Mouse (Mus musculus): Measurements from ENCODE around the gene Bbs5.

The Bbs5 gene

DNA sequence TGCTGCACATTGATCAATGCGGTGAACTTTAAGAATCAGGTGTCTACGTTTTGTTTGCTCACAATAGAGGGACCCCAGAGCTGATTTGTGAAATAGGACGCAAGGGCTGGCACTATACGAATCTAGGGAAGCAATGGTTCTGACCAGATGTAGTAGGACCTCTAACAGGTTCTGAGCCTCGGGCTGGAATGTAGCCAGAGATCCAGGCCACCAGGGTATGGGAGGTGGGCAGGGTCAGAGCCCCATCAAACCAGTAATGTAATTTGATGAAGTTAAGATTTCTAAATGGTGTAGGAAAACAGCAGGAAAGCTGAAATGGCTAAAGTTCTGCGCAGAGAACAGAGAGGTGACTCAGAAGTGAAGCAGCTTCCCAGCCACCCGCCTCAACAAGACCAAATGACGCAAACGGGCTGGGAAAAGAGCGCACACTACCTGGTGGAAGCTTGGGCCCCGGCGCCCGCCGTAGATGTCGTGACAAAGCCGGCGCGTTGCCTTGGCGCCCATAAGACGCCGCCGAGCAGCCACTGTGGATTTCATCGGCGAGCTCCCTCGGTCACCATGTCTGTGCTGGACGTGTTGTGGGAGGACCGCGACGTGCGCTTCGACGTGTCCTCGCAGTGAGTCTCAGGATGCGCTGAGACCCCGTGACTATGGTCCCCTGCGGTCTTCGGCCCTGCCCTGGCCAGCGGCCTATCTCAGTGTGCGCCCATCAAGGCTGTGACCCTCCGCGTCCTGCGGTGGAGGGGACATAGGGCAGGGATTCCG is at the start of gene Bbs5:
TSS of gene Bbs5 (plus strand) at position 446 of the 765 bp plus-strand sequence.
- TF ChIP-seq GATA4 (IDR thresholded peaks at IDR 0.05; ENCODE audit: insufficient replicate concordance, low read length): peak; percentile 59; the same call in 1 of the 2 replicates

DNA sequence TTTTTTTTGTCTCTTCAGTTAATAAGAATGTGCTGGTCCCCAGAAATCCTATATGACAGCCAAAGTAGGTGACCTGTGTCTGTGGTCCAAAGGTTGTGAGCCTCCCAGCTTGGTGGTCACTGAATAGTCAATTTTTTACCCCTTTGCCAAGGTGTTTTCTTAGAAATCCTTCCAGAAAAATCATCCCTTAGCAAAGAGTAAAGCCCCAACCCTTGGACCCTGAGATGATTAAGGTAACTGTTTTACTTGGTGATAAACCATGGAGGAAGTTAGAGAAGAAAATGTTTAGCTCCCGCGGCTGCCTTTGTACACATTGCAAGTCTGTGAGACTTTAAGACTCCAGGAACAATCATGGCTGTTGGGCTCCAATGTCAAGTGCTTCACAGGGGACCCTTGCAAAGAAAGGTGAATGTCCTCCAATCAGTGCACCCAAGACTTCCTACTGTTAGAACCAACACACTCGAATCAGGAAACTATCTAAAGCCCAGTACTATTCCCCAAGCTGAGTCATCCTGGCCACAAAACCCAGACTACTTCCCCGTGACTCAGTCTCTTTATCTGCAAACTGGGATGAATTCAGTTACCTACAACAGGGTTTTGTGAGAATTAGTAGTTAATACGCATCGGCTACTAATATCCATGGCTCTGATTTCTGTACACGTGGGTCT is 43.1 kb upstream of the Bbs5 start:
- no peak for TF ChIP-seq GATA4 (IDR thresholded peaks at IDR 0.05; ENCODE audit: insufficient replicate concordance, low read length)

DNA sequence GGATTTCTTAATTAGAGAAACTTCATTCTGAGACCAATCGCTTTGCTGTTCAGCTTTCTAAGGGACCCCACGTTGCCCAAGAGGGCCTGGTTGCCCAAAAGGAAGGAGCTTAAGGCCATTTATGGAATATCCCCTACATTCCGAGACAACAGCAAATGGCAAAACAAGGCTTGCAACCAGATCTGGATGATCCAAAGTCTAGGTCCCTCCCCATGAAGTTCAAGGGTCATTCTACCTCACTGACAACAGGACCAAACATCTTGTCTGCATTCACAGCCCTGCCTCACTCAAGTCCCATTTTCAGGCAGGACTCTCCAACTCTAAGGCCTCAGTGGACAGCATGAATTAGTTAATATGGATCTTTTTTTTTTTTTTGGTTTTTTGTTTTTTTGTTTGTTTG is 40.4 kb upstream of the Bbs5 start:
- TF ChIP-seq GATA4 (IDR thresholded peaks at IDR 0.05; ENCODE audit: insufficient replicate concordance, low read length): no peak

DNA sequence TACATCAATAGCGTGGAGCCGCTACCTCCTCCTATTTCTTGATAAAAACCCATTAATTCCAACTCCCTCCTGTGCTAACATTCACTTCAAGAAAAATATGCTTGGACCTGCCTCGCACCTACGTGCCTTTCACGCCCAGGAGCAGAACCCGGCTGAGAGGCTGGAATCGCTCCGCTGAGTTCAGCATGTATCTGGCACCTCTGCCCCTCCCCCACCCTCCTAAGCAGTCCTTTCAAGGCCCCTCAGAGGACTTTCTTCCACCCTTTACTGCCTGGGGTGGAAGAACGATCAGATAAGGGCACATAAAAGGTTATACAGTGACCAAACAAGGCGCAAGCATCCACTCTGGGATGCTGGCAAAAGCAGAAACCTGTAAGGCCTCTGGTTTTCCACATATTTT is 34.7 kb upstream of the Bbs5 start:
- no peak for TF ChIP-seq GATA4 (IDR thresholded peaks at IDR 0.05; ENCODE audit: insufficient replicate concordance, low read length)

DNA sequence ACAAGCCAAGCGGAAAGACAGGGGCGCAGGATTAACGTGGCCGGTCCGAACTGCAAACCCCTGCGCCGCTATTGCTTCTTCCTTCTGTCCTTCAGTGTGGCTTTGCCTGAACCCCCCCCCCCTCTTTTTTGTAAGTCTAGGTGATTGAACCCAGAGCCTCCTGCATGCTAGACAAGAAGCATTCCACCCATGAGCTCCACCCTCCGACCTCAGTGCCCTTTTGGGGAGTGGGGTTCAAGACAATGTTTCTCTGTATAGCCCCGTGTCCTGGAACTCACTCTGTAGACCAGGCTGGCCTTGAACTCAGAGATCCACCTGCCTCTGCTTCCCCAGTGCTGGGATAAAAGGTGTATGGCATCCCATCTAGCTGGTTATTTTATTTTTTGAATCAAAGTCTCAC is 34.3 kb upstream of the Bbs5 start:
- TF ChIP-seq GATA4 (IDR thresholded peaks at IDR 0.05; ENCODE audit: insufficient replicate concordance, low read length): no peak

DNA sequence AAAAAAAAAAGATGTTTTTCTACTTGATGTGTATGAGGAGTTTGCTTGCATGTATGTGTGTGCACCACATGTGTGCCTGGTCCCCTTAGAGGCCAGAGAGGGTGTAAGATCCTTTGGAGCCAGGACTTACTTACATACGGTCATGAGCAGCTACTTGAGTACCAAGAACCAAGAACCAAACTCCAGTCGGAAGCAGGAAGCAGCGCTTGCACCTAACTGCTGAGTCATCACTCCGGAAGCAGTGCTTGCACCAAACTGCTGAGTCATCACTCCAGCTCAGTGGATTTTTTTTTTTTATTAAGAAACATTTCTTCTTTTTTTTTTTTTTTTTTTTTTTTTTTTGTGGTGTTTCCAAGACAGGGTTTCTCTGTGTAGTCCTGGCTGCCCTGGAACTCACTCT is 33.7 kb upstream of the Bbs5 start:
- no peak for TF ChIP-seq GATA4 (IDR thresholded peaks at IDR 0.05; ENCODE audit: insufficient replicate concordance, low read length)

DNA sequence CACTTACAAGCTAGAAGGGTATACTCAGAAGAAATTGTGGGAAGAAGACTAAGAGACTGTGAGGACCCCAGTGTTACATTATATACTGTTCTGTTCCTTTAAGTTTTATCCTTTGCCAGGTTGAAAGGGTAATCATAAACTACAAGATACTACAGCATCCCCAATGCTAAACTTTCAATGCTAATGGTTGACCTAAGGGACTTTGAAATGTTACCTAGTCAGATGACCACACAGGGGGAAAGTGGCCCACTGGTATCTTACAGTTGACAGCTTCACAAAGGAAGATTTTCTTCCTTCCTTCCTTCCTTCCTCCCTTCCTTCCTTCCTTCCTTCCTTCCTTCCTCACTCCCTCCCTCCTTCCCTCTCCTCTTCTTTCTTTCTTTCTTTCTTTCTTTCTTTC is 28.6 kb upstream of the Bbs5 start:
- TF ChIP-seq GATA4 (IDR thresholded peaks at IDR 0.05; ENCODE audit: insufficient replicate concordance, low read length): no peak

DNA sequence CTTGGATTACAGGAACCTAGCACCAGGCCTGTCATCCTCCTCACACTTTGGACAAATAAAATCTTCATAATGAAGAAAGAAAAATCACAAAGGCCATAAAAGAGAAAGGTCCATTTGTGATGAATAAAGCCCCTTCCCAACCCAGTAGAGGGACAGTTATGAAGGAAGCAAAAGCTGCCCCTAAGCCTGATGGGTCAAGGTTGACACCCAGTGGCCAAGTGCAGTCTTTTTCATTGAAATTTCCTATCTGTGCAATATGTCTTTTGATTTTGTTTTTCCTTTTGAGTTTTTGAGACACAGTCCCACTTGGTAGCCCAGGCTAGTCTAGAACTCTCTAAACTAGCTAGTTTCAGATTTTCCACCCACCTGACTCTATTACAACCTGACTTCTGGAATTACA is 27.7 kb upstream of the Bbs5 start:
- TF ChIP-seq GATA4 (IDR thresholded peaks at IDR 0.05; ENCODE audit: insufficient replicate concordance, low read length): no peak

DNA sequence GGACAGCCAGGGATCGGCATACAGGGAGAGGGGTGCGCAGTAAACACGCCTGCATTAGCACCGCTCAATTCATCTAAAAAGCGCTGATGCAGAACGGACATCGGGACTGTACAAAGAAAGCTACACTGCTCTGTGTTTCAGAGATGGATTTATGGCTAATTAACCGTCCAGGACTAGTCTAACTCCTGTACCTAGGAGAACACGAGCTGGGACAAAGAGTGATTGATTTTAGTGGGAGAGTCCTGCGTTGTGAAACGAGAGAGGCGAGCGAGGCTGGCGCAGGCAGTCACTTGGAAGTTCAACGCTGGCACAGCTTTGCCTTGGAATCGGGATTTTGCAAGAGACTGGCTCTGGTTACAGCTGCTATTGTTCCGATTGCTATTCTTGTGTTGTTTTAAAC is 17.8 kb upstream of the Bbs5 start:
- TF ChIP-seq GATA4 (IDR thresholded peaks at IDR 0.05; ENCODE audit: insufficient replicate concordance, low read length): no peak

DNA sequence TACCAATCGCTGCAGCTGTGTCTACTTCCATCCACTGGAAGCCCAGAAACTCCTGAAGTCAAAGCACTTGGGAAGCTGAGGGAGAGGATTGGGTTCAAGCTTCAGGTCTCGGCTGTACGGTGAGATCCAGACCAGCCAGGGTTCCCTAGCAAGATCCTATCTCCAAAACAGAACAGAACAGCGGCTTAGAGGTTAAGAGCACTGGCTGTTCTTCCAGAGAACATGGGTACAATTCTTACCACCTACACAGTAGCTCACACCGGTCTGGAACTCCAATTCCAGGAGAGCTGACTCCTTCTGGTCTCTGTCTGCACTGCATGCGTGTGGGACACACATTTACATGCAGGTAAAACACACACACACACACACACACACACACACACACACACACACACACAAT is 17.1 kb upstream of the Bbs5 start:
- no peak for TF ChIP-seq GATA4 (IDR thresholded peaks at IDR 0.05; ENCODE audit: insufficient replicate concordance, low read length)

DNA sequence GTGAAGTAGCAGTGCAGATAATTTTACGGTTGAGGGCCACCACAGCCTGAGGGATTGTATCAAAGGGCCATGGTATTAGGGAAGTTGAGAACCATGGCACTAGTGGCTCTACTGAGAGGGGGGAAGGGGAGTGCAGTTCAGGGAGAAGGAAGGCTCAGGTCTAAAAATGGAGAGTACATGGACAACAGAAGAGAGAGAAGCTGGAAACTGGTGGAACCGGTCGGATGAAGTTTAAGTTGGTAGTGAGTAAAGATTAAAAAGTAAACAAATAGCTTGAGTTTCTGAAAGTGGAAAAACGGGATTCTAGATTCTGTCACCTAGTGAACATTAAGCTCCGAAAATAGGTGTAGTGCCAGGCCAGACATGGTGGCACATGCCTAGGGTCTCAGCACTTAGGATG is 16.2 kb upstream of the Bbs5 start:
- no peak for TF ChIP-seq GATA4 (IDR thresholded peaks at IDR 0.05; ENCODE audit: insufficient replicate concordance, low read length)

DNA sequence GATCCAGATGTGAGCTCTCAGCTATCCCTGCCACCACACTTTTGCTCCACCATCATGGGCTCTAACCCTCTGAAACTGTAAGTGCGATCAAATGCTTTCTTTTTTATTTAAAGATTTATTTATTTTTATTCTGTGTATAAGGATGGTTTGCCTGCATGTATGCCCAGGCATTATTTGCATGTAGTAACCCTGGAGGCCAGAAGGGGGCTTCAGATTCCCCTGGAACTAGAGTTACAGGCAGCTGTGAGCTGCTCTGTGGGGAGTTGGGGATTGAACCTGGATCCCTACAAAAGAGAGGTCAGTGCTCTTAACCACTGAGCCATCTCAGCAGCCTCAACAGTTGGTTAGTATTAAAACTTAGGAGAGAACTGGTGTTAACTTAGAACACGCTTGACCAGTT is 15.5 kb upstream of the Bbs5 start:
- TF ChIP-seq GATA4 (IDR thresholded peaks at IDR 0.05; ENCODE audit: insufficient replicate concordance, low read length): no peak

DNA sequence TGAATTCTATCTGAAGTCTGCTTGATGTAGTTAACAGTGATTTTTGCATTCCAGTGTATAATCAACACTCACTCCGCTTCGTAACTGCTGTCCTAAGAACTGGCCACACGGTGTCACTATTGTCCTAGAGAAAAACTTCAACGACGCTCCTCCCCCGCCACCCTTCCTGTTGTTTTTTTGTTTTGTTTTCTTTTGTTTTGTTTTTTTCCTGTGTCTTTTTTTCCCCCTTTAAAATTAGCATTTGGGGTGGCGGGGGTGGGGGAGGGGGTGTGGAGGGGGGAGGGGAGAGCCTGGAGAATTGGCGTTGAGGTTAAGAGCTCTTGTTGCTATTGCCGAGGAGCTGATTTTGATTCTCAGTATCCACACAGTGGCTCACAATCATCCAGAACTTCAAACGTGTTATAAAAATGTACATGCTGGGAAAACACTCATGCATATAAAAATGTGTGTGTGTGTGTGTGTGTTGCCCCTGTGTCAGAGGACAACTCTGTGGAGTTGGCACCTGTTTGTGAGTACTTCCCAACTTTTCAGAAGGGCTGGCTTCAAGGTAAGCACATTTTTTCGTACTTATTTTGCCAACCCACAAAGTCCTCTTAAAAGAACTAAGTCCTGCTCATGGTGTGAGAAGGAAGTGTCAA is 11.8 kb upstream of the Bbs5 start:
- TF ChIP-seq GATA4 (IDR thresholded peaks at IDR 0.05; ENCODE audit: insufficient replicate concordance, low read length): no peak

DNA sequence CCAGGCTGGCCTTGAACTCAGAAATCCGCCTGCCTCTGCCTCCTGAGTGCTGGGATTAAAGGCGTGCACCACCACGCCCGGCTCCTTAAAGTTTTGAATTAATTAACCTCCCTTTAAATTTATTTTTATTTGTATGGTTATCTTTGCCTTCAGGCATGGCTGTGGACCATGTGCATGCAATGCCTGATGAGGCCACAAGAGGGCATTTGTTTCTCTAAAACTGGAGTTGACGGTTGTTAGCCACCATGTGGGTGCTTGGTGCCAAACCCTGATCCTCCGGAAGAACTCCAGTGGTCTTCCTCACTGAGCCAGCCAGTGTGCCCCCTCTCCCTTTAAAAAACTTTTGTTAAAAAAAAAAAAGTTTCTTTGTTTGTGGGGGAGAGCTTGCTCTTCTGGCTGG is 11.2 kb upstream of the Bbs5 start:
- TF ChIP-seq GATA4 (IDR thresholded peaks at IDR 0.05; ENCODE audit: insufficient replicate concordance, low read length): no peak

DNA sequence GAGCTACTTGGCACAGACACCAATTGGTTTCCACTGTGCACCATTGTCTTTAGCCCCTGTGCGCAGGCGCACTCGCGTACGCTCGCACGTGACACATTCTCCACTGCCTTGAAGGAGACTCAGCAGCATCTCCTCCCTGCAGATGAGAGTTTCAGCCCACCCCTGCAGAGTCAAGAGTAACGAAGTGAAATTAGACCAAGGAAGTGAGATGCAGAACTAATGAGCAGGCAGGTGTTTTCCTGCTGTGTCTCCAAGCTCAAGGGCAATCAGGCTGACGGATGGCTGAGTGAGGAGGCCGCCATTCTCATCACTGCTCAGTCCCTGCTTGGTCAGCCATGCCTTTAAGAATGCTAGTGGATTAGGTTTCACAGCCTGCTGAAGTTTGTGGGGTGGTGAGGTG is 6.9 kb upstream of the Bbs5 start:
- no peak for TF ChIP-seq GATA4 (IDR thresholded peaks at IDR 0.05; ENCODE audit: insufficient replicate concordance, low read length)

DNA sequence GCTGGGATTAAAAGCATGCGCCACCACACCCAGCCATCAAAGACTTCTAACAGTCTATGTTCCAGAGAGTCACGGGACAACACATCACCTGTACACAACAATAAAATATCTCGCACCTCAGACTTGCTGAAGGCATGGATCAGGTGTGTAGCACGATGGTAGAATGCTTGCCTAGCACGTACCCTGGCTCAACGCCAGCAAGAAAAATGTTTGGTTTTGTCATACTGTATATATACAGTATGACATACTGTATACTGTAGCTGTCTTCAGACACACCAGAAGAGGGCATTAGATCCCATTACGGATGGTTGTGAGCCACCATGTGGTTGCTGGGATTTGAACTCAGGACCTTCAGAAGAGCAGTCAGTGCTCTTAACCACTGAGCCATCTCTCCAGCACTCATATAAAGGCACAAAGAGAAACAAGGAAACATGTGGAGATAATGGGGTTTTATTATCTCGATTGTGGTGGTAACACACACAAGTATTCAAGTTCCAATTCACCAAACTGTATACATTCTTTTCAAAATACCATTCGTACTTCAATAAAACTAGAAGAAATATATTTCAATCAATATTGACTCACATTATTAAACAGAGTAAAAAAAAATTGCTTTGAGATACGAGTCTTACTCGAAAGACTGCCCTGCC is 1.9 kb upstream of the Bbs5 start:
- no peak for TF ChIP-seq GATA4 (IDR thresholded peaks at IDR 0.05; ENCODE audit: insufficient replicate concordance, low read length)

Measured in liver, adult (tissue).